Mouse (Mus musculus) heart, adult 2 months (tissue): ENCODE measurements around the gene Tut7.

Source experiments
- CTCF ChIP-seq: fragments of 200-600 bp; IDR thresholded peaks from 2 replicates; pipeline ENCODE4 v1.8.1; 2022; ENCODE audit warnings: antibody characterized with exemption, mild to moderate bottlenecking, moderate library complexity
- POLR2A ChIP-seq: fragments of 200-500 bp; IDR thresholded peaks from 2 replicates; pipeline ENCODE4 v1.6.1; 2011; ENCODE audit warnings: mild to moderate bottlenecking, low read depth, low read length, control low read depth; ENCODE audit not compliant: insufficient read depth

- TF ChIP-seq POLR2A (no peak), CTCF (no peak)
Measured at GRCm38 (mm10) chr13:59872446-59872845, 49.5 kb upstream of the Tut7 start.
